Mouse (Mus musculus) heart, embryonic 13.5 days (tissue): ENCODE data around the gene Ice2. TPM values are rescaled to one million over a fixed set of nuclear protein-coding genes. Genes with fewer than 3 reads are reported as not detected.
A peak's percentile ranks its signal among the peaks of the same experiment; 100 is the strongest.

ENCODE experiments used
- ATAC-seq: fragments of 200-750 bp; cut with Nextera tagmentation; 2 replicates; pipeline ENCODE4 v1.8.0; 2017; ENCODE audit warnings: moderate TSS enrichment; ENCODE audit not compliant: insufficient number of reproducible peaks, low FRiP score, low TSS enrichment; ENCODE audit errors: extremely low read depth
- H3K27ac ChIP-seq: fragments of 300-500 bp; sonication (generic); replicated peaks from 2 replicates; pipeline ENCODE4 v1.5.1; 2015; ENCODE audit warnings: moderate library complexity, mild to moderate bottlenecking, inconsistent platforms
- H3K27me3 ChIP-seq: fragments of 300-500 bp; sonication (generic); replicated peaks from 2 replicates; pipeline ENCODE4 v1.6.1; 2015; ENCODE audit warnings: mild to moderate bottlenecking, inconsistent platforms
- H3K36me3 ChIP-seq: fragments of 300-500 bp; sonication (generic); 2 replicates; pipeline ENCODE4 v1.6.1; 2015; ENCODE audit warnings: mild to moderate bottlenecking, inconsistent platforms
- H3K4me1 ChIP-seq: fragments of 300-500 bp; sonication (generic); 2 replicates; pipeline ENCODE4 v1.6.1; 2015; ENCODE audit warnings: inconsistent platforms
- H3K4me2 ChIP-seq: fragments of 300-500 bp; sonication (generic); 2 replicates; pipeline ENCODE4 v1.6.1; 2015; ENCODE audit warnings: inconsistent platforms, mild to moderate bottlenecking, moderate library complexity
- H3K4me3 ChIP-seq: fragments of 300-500 bp; sonication (generic); 2 replicates; pipeline ENCODE4 v1.5.1; 2015; ENCODE audit warnings: moderate library complexity, mild to moderate bottlenecking, inconsistent platforms
- H3K9ac ChIP-seq: fragments of 300-500 bp; sonication (generic); 2 replicates; pipeline ENCODE4 v1.6.1; 2015; ENCODE audit warnings: inconsistent platforms, mild to moderate bottlenecking, moderate library complexity
- H3K9me3 ChIP-seq: fragments of 300-500 bp; sonication (generic); 2 replicates; pipeline ENCODE4 v1.6.1; 2016; ENCODE audit warnings: inconsistent platforms
- WGBS: fragments of 180-500 bp; shearing (Covaris S2); methylation state at CpG from one replicate; pipeline ENCODE4 v1.1.7; 2015; ENCODE audit warnings: mixed read lengths; 5-methylcytosine and 5-hydroxymethylcytosine counted together
- polyA plus RNA-seq: library from polyadenylated mRNA; unstranded; fragments of >200 nt; fragmentation: Nextera tagmentation; extraction: Ambion mirVana; gene quantifications from 2 replicates; pipeline ENCODE4 v1.2.1, GENCODE M21; 2015

The Ice2 gene
- polyA plus RNA-seq, 1 experiment from 2014 or later, result 10.7 TPM

- H3K4me1 ChIP-seq, result peaks cover 3% of the 10 kb centered on the region; the same call in 1 of the 2 replicates
- H3K4me2 ChIP-seq, result no peak overlapping the region
- no peak overlapping the region for H3K9ac ChIP-seq
- H3K9me3 ChIP-seq, result 0 out of 2 replicates have a peak, but pooled peaks cover 4% of the 10 kb centered on the region
- 59% methylated on average over 4 of the region's 4 CpGs for WGBS
- ATAC-seq, result no peak
- H3K36me3 ChIP-seq, result peaks cover 17% of the 10 kb centered on the region
- no peak overlapping the region for H3K4me3 ChIP-seq
- no peaks in the 10 kb centered on the region for H3K27me3 ChIP-seq
- H3K27ac ChIP-seq, result no peak overlapping the region
Measured at GRCm38 (mm10) chr9:69372871-69373270, 24.8 kb upstream of the Ice2 start.

GRCm38 (mm10) chr9:69376982-69377653 is 20.6 kb upstream of the Ice2 start:
- Histone ChIP-seq H3K4me2 (no peak overlapping the region), H3K27ac (no peak overlapping the region), H3K9ac (no peak overlapping the region), H3K27me3 (no peaks in the 10 kb centered on the region), H3K9me3 (0 out of 2 replicates have a peak, but pooled peaks cover 4% of the 10 kb centered on the region), H3K4me3 (no peak overlapping the region), H3K36me3 (peaks cover 28% of the 10 kb centered on the region), H3K4me1 (no peaks in the 10 kb centered on the region; the same call in 1 of the 2 replicates)
- no peak for ATAC-seq
- 81% methylated on average over 4 of the region's 4 CpGs for WGBS

GRCm38 (mm10) chr9:69377654-69378045 is 20.1 kb upstream of the Ice2 start:
- no peak overlapping the region for H3K9ac ChIP-seq
- no peak for ATAC-seq
- no peak overlapping the region for H3K4me3 ChIP-seq
- H3K27me3 ChIP-seq, result no peaks in the 10 kb centered on the region
- H3K4me1 ChIP-seq, result no peaks in the 10 kb centered on the region; the same call in 1 of the 2 replicates
- H3K4me2 ChIP-seq, result no peak overlapping the region
- no peak overlapping the region for H3K27ac ChIP-seq
- whole genome bisulfite sequencing, result 81% methylated on average over 3 of the region's 3 CpGs
- H3K36me3 ChIP-seq, result peaks cover 28% of the 10 kb centered on the region
- H3K9me3 ChIP-seq, result 0 out of 2 replicates have a peak, but pooled peaks cover 4% of the 10 kb centered on the region

GRCm38 (mm10) chr9:69380546-69380945 is 17.2 kb upstream of the Ice2 start:
- Histone ChIP-seq H3K4me1 (no peaks in the 10 kb centered on the region; the same call in 1 of the 2 replicates), H3K36me3 (peaks cover 24% of the 10 kb centered on the region), H3K4me3 (no peak overlapping the region), H3K4me2 (no peak overlapping the region), H3K9ac (no peak overlapping the region), H3K9me3 (0 out of 2 replicates have a peak, but pooled peaks cover 4% of the 10 kb centered on the region), H3K27me3 (no peaks in the 10 kb centered on the region), H3K27ac (no peak overlapping the region)
- WGBS, result 39% methylated on average over 1 of the region's 1 CpGs
- no peak for ATAC-seq

- Histone ChIP-seq H3K9me3 (0 out of 2 replicates have a peak, but pooled peaks cover 4% of the 10 kb centered on the region), H3K4me3 (no peak overlapping the region), H3K9ac (no peak overlapping the region), H3K4me1 (no peaks in the 10 kb centered on the region; the same call in 1 of the 2 replicates), H3K4me2 (no peak overlapping the region), H3K27me3 (no peaks in the 10 kb centered on the region), H3K27ac (no peak overlapping the region), H3K36me3 (peaks cover 16% of the 10 kb centered on the region)
- no peak for ATAC-seq
- WGBS, result 66% methylated on average over 7 of the region's 7 CpGs
Measured at GRCm38 (mm10) chr9:69381741-69382140, 16.0 kb upstream of the Ice2 start.

- no peak overlapping the region for H3K4me2 ChIP-seq
- no peak overlapping the region for H3K4me3 ChIP-seq
- no peaks in the 10 kb centered on the region for H3K9me3 ChIP-seq
- WGBS, result 88% methylated on average over 17 of the region's 17 CpGs
- no peak overlapping the region for H3K9ac ChIP-seq
- H3K27ac ChIP-seq, result no peak overlapping the region
- H3K36me3 ChIP-seq, result no peaks in the 10 kb centered on the region
- no peaks in the 10 kb centered on the region; the same call in 1 of the 2 replicates for H3K4me1 ChIP-seq
- no peaks in the 10 kb centered on the region for H3K27me3 ChIP-seq
- ATAC-seq, result no peak
Measured at GRCm38 (mm10) chr9:69384475-69384874, 13.2 kb upstream of the Ice2 start.

- Histone ChIP-seq H3K9ac (no peak overlapping the region), H3K4me1 (no peaks in the 10 kb centered on the region; the same call in 1 of the 2 replicates), H3K27ac (no peak overlapping the region), H3K4me3 (no peak overlapping the region), H3K27me3 (no peaks in the 10 kb centered on the region), H3K36me3 (no peaks in the 10 kb centered on the region), H3K9me3 (no peaks in the 10 kb centered on the region), H3K4me2 (no peak overlapping the region)
- WGBS, result 67% methylated on average over 1 of the region's 1 CpGs
- no peak for ATAC-seq
Measured at GRCm38 (mm10) chr9:69384905-69385304, 12.8 kb upstream of the Ice2 start.

GRCm38 (mm10) chr9:69387296-69387695 is 10.4 kb upstream of the Ice2 start:
- no peaks in the 10 kb centered on the region for H3K27me3 ChIP-seq
- H3K4me2 ChIP-seq, result no peak overlapping the region
- peaks cover 5% of the 10 kb centered on the region for H3K4me1 ChIP-seq
- ATAC-seq, result no peak
- H3K4me3 ChIP-seq, result no peak overlapping the region
- H3K9me3 ChIP-seq, result no peaks in the 10 kb centered on the region
- H3K9ac ChIP-seq, result no peak overlapping the region
- no peak overlapping the region for H3K27ac ChIP-seq
- WGBS, result 67% methylated on average over 4 of the region's 4 CpGs
- H3K36me3 ChIP-seq, result no peaks in the 10 kb centered on the region

- Histone ChIP-seq H3K4me1 (peaks cover 5% of the 10 kb centered on the region), H3K27me3 (no peaks in the 10 kb centered on the region), H3K4me3 (no peak overlapping the region), H3K27ac (no peak overlapping the region), H3K9me3 (no peaks in the 10 kb centered on the region), H3K9ac (no peak overlapping the region), H3K36me3 (no peaks in the 10 kb centered on the region), H3K4me2 (no peak overlapping the region)
- ATAC-seq, result no peak
- WGBS, result 68% methylated on average over 4 of the region's 4 CpGs
Measured at GRCm38 (mm10) chr9:69390631-69391030, 7.1 kb upstream of the Ice2 start.

GRCm38 (mm10) chr9:69394234-69394633 is 3.5 kb upstream of the Ice2 start:
- Histone ChIP-seq H3K9ac (no peak overlapping the region), H3K4me3 (no peak overlapping the region), H3K27ac (no peak overlapping the region), H3K4me2 (no peak overlapping the region), H3K27me3 (no peaks in the 10 kb centered on the region), H3K4me1 (peaks cover 17% of the 10 kb centered on the region), H3K36me3 (no peaks in the 10 kb centered on the region), H3K9me3 (no peaks in the 10 kb centered on the region)
- WGBS, result 82% methylated on average over 5 of the region's 5 CpGs
- ATAC-seq, result no peak

- Histone ChIP-seq H3K4me3 (peak overlapping the region; percentile 87), H3K36me3 (peaks cover 7% of the 10 kb centered on the region; the same call in 1 of the 2 replicates), H3K4me2 (peak overlapping the region; percentile 89), H3K4me1 (peaks cover 12% of the 10 kb centered on the region), H3K27ac (peak overlapping the region; percentile 95), H3K27me3 (no peaks in the 10 kb centered on the region), H3K9me3 (no peaks in the 10 kb centered on the region), H3K9ac (peak overlapping the region; percentile 95)
- WGBS, result 51% methylated on average over 2 of the region's 2 CpGs
- ATAC-seq, result no peak
Measured at GRCm38 (mm10) chr9:69397432-69397759, 310 bp upstream of the Ice2 start.

- Histone ChIP-seq H3K4me3 (peak overlapping the region; percentile 87), H3K4me2 (peak overlapping the region; percentile 89), H3K27me3 (no peaks in the 10 kb centered on the region), H3K9ac (peak overlapping the region; percentile 95), H3K36me3 (peaks cover 7% of the 10 kb centered on the region; the same call in 1 of the 2 replicates), H3K9me3 (no peaks in the 10 kb centered on the region), H3K27ac (peak overlapping the region; percentile 95), H3K4me1 (peaks cover 12% of the 10 kb centered on the region)
- 16% methylated on average over 10 of the region's 10 CpGs for WGBS
- ATAC-seq, result no peak
Measured at GRCm38 (mm10) chr9:69398453-69398850, 746 bp downstream of the Ice2 start.
